Mouse (Mus musculus): Measurements from ENCODE around the gene Golph3. TPM values are rescaled to one million over a fixed set of nuclear protein-coding genes. Genes with fewer than 3 reads are reported as not detected.
A peak's percentile ranks its signal among the peaks of the same experiment; 100 is the strongest.

Gene Golph3
- total and polyA plus RNA-seq, 3 experiments, result 81.1 to 149 (median 99.2) TPM

DNA sequence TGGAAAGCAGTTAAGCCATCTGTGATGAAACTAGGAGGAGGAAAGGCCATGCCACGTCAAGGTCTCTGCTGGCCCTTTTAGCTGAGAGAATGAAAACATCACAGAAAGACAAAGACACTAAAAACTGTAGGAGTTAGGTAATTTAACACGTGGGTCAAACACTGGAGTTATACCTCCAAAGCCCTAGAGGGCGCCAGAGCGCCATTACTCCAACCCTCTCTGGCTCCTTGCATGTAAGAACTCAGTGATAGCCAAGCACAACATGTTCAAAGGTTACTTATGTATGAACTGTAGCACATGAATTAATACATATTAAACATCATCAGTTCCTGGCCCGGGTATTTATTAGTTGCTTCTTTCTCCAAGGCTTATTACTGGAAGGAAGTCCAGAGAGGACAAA is 59.3 kb downstream of the Golph3 start (continued):
- TF ChIP-seq MAZ (IDR thresholded peaks at IDR 0.05; ENCODE audit: low read depth, low read length) (no peak), ZNF384 (IDR thresholded peaks at IDR 0.05; ENCODE audit: low read depth, low read length) (no peak), RAD21 (IDR thresholded peaks at IDR 0.05; ENCODE audit: low read depth, low read length) (peak; percentile 47), SMC3 (IDR thresholded peaks at IDR 0.05; ENCODE audit: low read depth, low read length) (peak; percentile 62), GATA1 (IDR thresholded peaks at IDR 0.05; ENCODE audit: low read depth, low read length) (0 out of 2 replicates have a peak, but pooled peaks have one; percentile 13), NELFE (IDR thresholded peaks at IDR 0.05; ENCODE audit: low read depth, low read length) (peak; percentile 18; the same call in 1 of the 2 replicates), POLR2AphosphoS5 (IDR thresholded peaks at IDR 0.05; ENCODE audit: borderline replicate concordance, low read depth, low read length) (no peak), CHD1 (IDR thresholded peaks at IDR 0.05; ENCODE audit: low read depth, low read length) (no peak), TCF12 (IDR thresholded peaks at IDR 0.05; ENCODE audit: low read depth, low read length) (no peak)

- H3K27me3 ChIP-seq (ENCODE audit: control insufficient read depth in 1 of 2, insufficient read depth in 2 of 2, low read length in 2 of 2), result no peaks in the 10 kb centered on the region
- no peaks in the 10 kb centered on the region for H3K36me3 ChIP-seq (ENCODE audit: control insufficient read depth in 1 of 2, insufficient read depth in 2 of 2, low read length in 2 of 2)
- no peak overlapping the region for H3K9ac ChIP-seq (ENCODE audit: control insufficient read depth, low read depth, low read length, poor library complexity, severe bottlenecking)
- TF ChIP-seq TAL1 (IDR thresholded peaks at IDR 0.05; ENCODE audit: low read length), result no peak
- TF ChIP-seq E2F4 (IDR thresholded peaks at IDR 0.05; ENCODE audit: borderline replicate concordance, low read depth, low read length), result no peak
- TF ChIP-seq UBTF (IDR thresholded peaks at IDR 0.05; ENCODE audit: borderline replicate concordance, insufficient read depth, low read depth, low read length), result no peak
- no peak for TF ChIP-seq ELF1 (IDR thresholded peaks at IDR 0.05; ENCODE audit: low read depth, low read length)
- TF ChIP-seq SMC3 (IDR thresholded peaks at IDR 0.05; ENCODE audit: low read depth, low read length), result no peak
- no peak for TF ChIP-seq POLR2AphosphoS5 (IDR thresholded peaks at IDR 0.05; ENCODE audit: borderline replicate concordance, low read depth, low read length)
- no peak for TF ChIP-seq RAD21 (IDR thresholded peaks at IDR 0.05; ENCODE audit: low read depth, low read length)
- no peak for TF ChIP-seq MEF2A (IDR thresholded peaks at IDR 0.05; ENCODE audit: extremely low read depth, insufficient replicate concordance, low read depth, low read length, poor library complexity, severe bottlenecking)
- no peaks in the 10 kb centered on the region for H3K9me3 ChIP-seq (replicated peaks; ENCODE audit: insufficient read depth, low read length)
- no peak for DNase-seq (ENCODE audit: low read depth, low spot score)
- H3K4me3 ChIP-seq (ENCODE audit: control insufficient read depth in 1 of 2, insufficient read depth in 1 of 2, low read depth in 2 of 2, low read length in 2 of 2), result no peak overlapping the region
- no peaks in the 10 kb centered on the region for H3K79me2 ChIP-seq (ENCODE audit: control insufficient read depth, insufficient read depth, low read length, poor library complexity)
- peaks cover 0 to 2% of the 10 kb centered on the region in 2 experiments; a peak in 1 of 4 replicates for H3K4me1 ChIP-seq (ENCODE audit: control insufficient read depth in 1 of 2, insufficient read depth in 2 of 2, low read length in 2 of 2)
- no peak overlapping the region for H3K27ac ChIP-seq (ENCODE audit: control insufficient read depth, low read depth, low read length)
These were observed 63.4 kb downstream of the Golph3 start for GRCm38 (mm10) chr15:12384679-12385078.

- no peak for DNase-seq (ENCODE audit: low read depth, low spot score)
- TF ChIP-seq ZMIZ1 (IDR thresholded peaks at IDR 0.05; ENCODE audit: low read depth, low read length) (no peak), EP300 (IDR thresholded peaks at IDR 0.05; ENCODE audit: low read depth in 1 of 2, low read length in 2 of 2) (no peak), CHD2 (IDR thresholded peaks at IDR 0.05; ENCODE audit: low read length) (no peak), ETS1 (IDR thresholded peaks at IDR 0.05; ENCODE audit: low read depth, low read length) (no peak), CHD1 (IDR thresholded peaks at IDR 0.05; ENCODE audit: low read depth, low read length) (no peak), UBTF (IDR thresholded peaks at IDR 0.05; ENCODE audit: borderline replicate concordance, insufficient read depth, low read depth, low read length) (no peak), ZNF384 (IDR thresholded peaks at IDR 0.05; ENCODE audit: low read depth, low read length) (no peak), MEF2A (IDR thresholded peaks at IDR 0.05; ENCODE audit: extremely low read depth, insufficient replicate concordance, low read depth, low read length, poor library complexity, severe bottlenecking) (no peak), TCF12 (IDR thresholded peaks at IDR 0.05; ENCODE audit: low read depth, low read length) (no peak), USF2 (IDR thresholded peaks at IDR 0.05; ENCODE audit: borderline replicate concordance in 1 of 2, insufficient read depth in 1 of 2, low read depth in 1 of 2, low read length in 2 of 2) (no peak), POLR2A (IDR thresholded peaks at IDR 0.05; ENCODE audit: control insufficient read depth in 1 of 2, insufficient read depth in 1 of 2, low read depth in 1 of 2, low read length in 2 of 2, poor library complexity in 1 of 2) (no peak), TAL1 (IDR thresholded peaks at IDR 0.05; ENCODE audit: low read length) (no peak), TBP (IDR thresholded peaks at IDR 0.05; ENCODE audit: low read depth, low read length) (no peak), MAFK (IDR thresholded peaks at IDR 0.05; ENCODE audit: borderline replicate concordance, low read depth, low read length) (no peak), MAZ (IDR thresholded peaks at IDR 0.05; ENCODE audit: low read depth, low read length) (no peak), SMC3 (IDR thresholded peaks at IDR 0.05; ENCODE audit: low read depth, low read length) (no peak), MAX (IDR thresholded peaks at IDR 0.05; ENCODE audit: low read length) (no peak), RAD21 (IDR thresholded peaks at IDR 0.05; ENCODE audit: low read depth, low read length) (no peak)
These were observed 67.7 kb downstream of the Golph3 start for GRCm38 (mm10) chr15:12388726-12389489.

More at GRCm38 (mm10) chr15:12388726-12389489, 67.7 kb downstream of the Golph3 start:
- Histone ChIP-seq H3K27ac (ENCODE audit: control insufficient read depth, low read depth, low read length) (no peak overlapping the region), H3K4me1 (ENCODE audit: control insufficient read depth in 1 of 2, insufficient read depth in 2 of 2, low read length in 2 of 2) (no peaks in the 10 kb centered on the region), H3K9ac (ENCODE audit: control insufficient read depth, low read depth, low read length, poor library complexity, severe bottlenecking) (no peak overlapping the region), H3K79me2 (ENCODE audit: control insufficient read depth, insufficient read depth, low read length, poor library complexity) (no peaks in the 10 kb centered on the region), H3K36me3 (ENCODE audit: control insufficient read depth in 1 of 2, insufficient read depth in 2 of 2, low read length in 2 of 2) (no peaks in the 10 kb centered on the region), H3K27me3 (ENCODE audit: control insufficient read depth in 1 of 2, insufficient read depth in 2 of 2, low read length in 2 of 2) (peaks cover 0 to 3% of the 10 kb centered on the region in 2 experiments; a peak in 2 of 4 replicates), H3K9me3 (replicated peaks; ENCODE audit: insufficient read depth, low read length) (no peaks in the 10 kb centered on the region), H3K4me3 (ENCODE audit: control insufficient read depth in 1 of 2, insufficient read depth in 1 of 2, low read depth in 2 of 2, low read length in 2 of 2) (no peak overlapping the region)

Measured in MEL (cell line).